Mouse (Mus musculus): Measurements from ENCODE around the gene Tor1a.

DNA sequence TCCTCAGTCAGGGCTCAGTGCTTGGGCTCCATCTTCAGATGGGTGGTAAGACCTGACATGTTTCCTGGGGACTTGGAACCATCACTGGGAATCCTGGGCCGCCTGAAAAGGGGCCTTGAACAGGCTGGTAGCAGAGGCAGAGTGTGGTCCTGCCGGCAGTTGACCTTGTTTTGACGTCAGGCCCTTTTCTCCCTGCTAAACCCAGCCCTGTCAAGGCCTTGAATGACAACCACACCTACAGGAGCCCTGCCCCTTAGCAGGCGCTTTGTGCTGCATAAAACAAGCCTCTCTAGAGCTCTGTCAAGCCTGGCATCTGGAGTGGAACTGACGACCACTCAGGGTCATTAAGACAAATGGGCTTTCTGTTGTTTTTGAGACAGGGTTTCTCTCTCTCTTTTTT lies 7.9 kb downstream of the Tor1a start:
- TF ChIP-seq CTCF (IDR thresholded peaks at IDR 0.05): no peak
- TF ChIP-seq EP300 (IDR thresholded peaks at IDR 0.05): no peak

Measured in lung, postnatal 0 days (tissue).